Mouse (Mus musculus) hindbrain, embryonic 14.5 days (tissue): Measurements from ENCODE around the gene Hist1h3e. TPM values are rescaled to one million over a fixed set of nuclear protein-coding genes. Genes with fewer than 3 reads are reported as not detected.
"Not testable (repeated sequence)": the region's sequence is repeated elsewhere in the genome, so short reads cannot be mapped to it uniquely, and the experiment has no call there.

Experiments used
- ATAC-seq: fragments of 200-750 bp; cut with Nextera tagmentation; 2 replicates; pipeline ENCODE4 v1.8.0; 2017; ENCODE audit warnings: moderate number of reproducible peaks, mild to moderate bottlenecking, moderate TSS enrichment, moderate library complexity; ENCODE audit not compliant: low FRiP score
- DNase-seq: peaks from one replicate; pipeline ENCODE4 v3.0.0-alpha.2; 2015; ENCODE audit warnings: low spot score
- H3K27ac ChIP-seq: fragments of 300-500 bp; sonication (generic); 2 replicates; pipeline ENCODE4 v1.5.1; 2014; ENCODE audit warnings: mild to moderate bottlenecking, moderate library complexity
- H3K27me3 ChIP-seq: fragments of 300-500 bp; sonication (generic); 2 replicates; pipeline ENCODE4 v1.6.1; 2014; ENCODE audit warnings: mild to moderate bottlenecking, low read length, mixed read lengths; ENCODE audit not compliant: control insufficient read depth, insufficient read depth
- H3K36me3 ChIP-seq: fragments of 300-500 bp; sonication (generic); replicated peaks from 2 replicates; pipeline ENCODE4 v1.6.1; 2014; ENCODE audit not compliant: control insufficient read depth, insufficient read depth
- H3K4me1 ChIP-seq: fragments of 300-500 bp; sonication (generic); replicated peaks from 2 replicates; pipeline ENCODE4 v1.6.1; 2014; ENCODE audit warnings: antibody characterized with exemption, low read length, mixed read lengths; ENCODE audit not compliant: control insufficient read depth, insufficient read depth
- H3K4me2 ChIP-seq: fragments of 300-500 bp; sonication (generic); replicated peaks from 2 replicates; pipeline ENCODE4 v1.6.1; 2014; ENCODE audit warnings: mild to moderate bottlenecking, moderate library complexity
- H3K4me3 ChIP-seq: fragments of 300-500 bp; sonication (generic); replicated peaks from 2 replicates; pipeline ENCODE4 v1.5.1; 2014; ENCODE audit warnings: mild to moderate bottlenecking, low read length
- H3K9ac ChIP-seq: fragments of 300-500 bp; sonication (generic); 2 replicates; pipeline ENCODE4 v1.6.1; 2014
- H3K9me3 ChIP-seq: fragments of 300-500 bp; sonication (generic); 2 replicates; pipeline ENCODE4 v1.6.1; 2016; ENCODE audit warnings: low read length; ENCODE audit not compliant: control insufficient read depth
- WGBS: fragments of 180-500 bp; shearing (Covaris S2); extraction: QIAGEN DNeasy Blood & Tissue Kit; methylation state at CpG from one replicate; pipeline ENCODE4 v1.1.7; 2014; 5-methylcytosine and 5-hydroxymethylcytosine counted together
- polyA plus RNA-seq: library from polyadenylated mRNA; unstranded; fragments of >200 nt; fragmentation: Nextera tagmentation; extraction: Ambion mirVana; gene quantifications from 2 replicates; pipeline ENCODE4 v1.2.1, GENCODE M21; 2014

Gene Hist1h3e
- polyA plus RNA-seq, 1 experiment from 2014 or later = 3.1 TPM

- peaks cover 25% of the 10 kb centered on the region for H3K4me1 ChIP-seq
- no peaks in the 10 kb centered on the region for H3K36me3 ChIP-seq
- WGBS = under 1% methylated on average over 50 of the region's 54 CpGs
- peak overlapping the region; percentile 46 for H3K4me3 ChIP-seq
- peak overlapping the region; percentile 68 for H3K9ac ChIP-seq
- peak; percentile 77 for DNase-seq
- ATAC-seq = peak; percentile 77
- no peaks in the 10 kb centered on the region for H3K27me3 ChIP-seq
- no peaks in the 10 kb centered on the region for H3K9me3 ChIP-seq
- peak overlapping the region; percentile 88 for H3K27ac ChIP-seq
- H3K4me2 ChIP-seq = peak overlapping the region; percentile 83
These were observed 7.0 kb downstream of the Hist1h3e start for GRCm38 (mm10) chr13:23554925-23555838.

GRCm38 (mm10) chr13:23554393-23554792, 7.8 kb downstream of the Hist1h3e start:
- no peaks in the 10 kb centered on the region for H3K36me3 ChIP-seq
- H3K4me2 ChIP-seq = peak overlapping the region; percentile 83
- H3K9ac ChIP-seq = peak overlapping the region; percentile 68
- no peak for DNase-seq
- peak overlapping the region; percentile 88 for H3K27ac ChIP-seq
- no peaks in the 10 kb centered on the region for H3K27me3 ChIP-seq
- ATAC-seq = no peak
- WGBS = 25% methylated on average over 9 of the region's 9 CpGs
- peak overlapping the region; percentile 46 for H3K4me3 ChIP-seq
- peaks cover 25% of the 10 kb centered on the region for H3K4me1 ChIP-seq
- no peaks in the 10 kb centered on the region for H3K9me3 ChIP-seq

- Histone ChIP-seq H3K27me3 (no peaks in the 10 kb centered on the region), H3K4me3 (no peak within 1 kb of the TSS), H3K9me3 (no peaks in the 10 kb centered on the region), H3K4me1 (peaks cover 25% of the 10 kb centered on the region), H3K4me2 (peak within 1 kb of the TSS; percentile 83), H3K36me3 (no peaks in the 10 kb centered on the region), H3K9ac (0 out of 2 replicates have a peak within 1 kb of the TSS, but pooled peaks have one; percentile 68), H3K27ac (0 out of 2 replicates have a peak within 1 kb of the TSS, but pooled peaks have one; percentile 88)
- ATAC-seq (no peak), DNase-seq (no peak)
These were observed 9.2 kb downstream of the Hist1h3e start, which contains the start of gene Hist1h1d for GRCm38 (mm10) chr13:23552962-23553361. Gene Hist1h1d, plus strand, starts transcription at chr13:23553262.

- no peaks in the 10 kb centered on the region for H3K9me3 ChIP-seq
- H3K9ac ChIP-seq = peak overlapping the region; percentile 62
- peaks cover 25% of the 10 kb centered on the region for H3K4me1 ChIP-seq
- peak overlapping the region; percentile 89 for H3K27ac ChIP-seq
- H3K4me3 ChIP-seq = peak overlapping the region; percentile 40
- WGBS = 50% methylated on average over 8 of the region's 8 CpGs
- H3K27me3 ChIP-seq = no peaks in the 10 kb centered on the region
- DNase-seq = no peak
- no peak for ATAC-seq
- no peaks in the 10 kb centered on the region for H3K36me3 ChIP-seq
- peak overlapping the region; percentile 65 for H3K4me2 ChIP-seq
These were observed 9.9 kb downstream of the Hist1h3e start for GRCm38 (mm10) chr13:23551931-23552914.

GRCm38 (mm10) chr13:23551146-23551834, 10.9 kb downstream of the Hist1h3e start, which contains the start of gene Hist1h4f:
Gene Hist1h4f, minus strand, starts transcription at chr13:23551648.
- Histone ChIP-seq H3K4me1 (peaks cover 22% of the 10 kb centered on the region), H3K4me2 (peak within 1 kb of the TSS; percentile 65), H3K9ac (peak within 1 kb of the TSS; percentile 62), H3K4me3 (peak within 1 kb of the TSS; percentile 40), H3K27ac (peak within 1 kb of the TSS; percentile 89)
- peak; percentile 96 for DNase-seq
- peak; percentile 91 for ATAC-seq
- H3K9me3 ChIP-seq, H3K27me3 ChIP-seq, H3K36me3 ChIP-seq: not testable (repeated sequence)
- WGBS = under 1% methylated on average over 43 of the region's 47 CpGs

GRCm38 (mm10) chr13:23550761-23551145, 11.4 kb downstream of the Hist1h3e start:
- no peaks in the 10 kb centered on the region for H3K36me3 ChIP-seq
- no peak for ATAC-seq
- peak overlapping the region; percentile 65 for H3K4me2 ChIP-seq

GRCm38 (mm10) chr13:23546694-23547093, 15.5 kb downstream of the Hist1h3e start:
- no peak overlapping the region for H3K27ac ChIP-seq
- 83% methylated on average over 5 of the region's 5 CpGs for WGBS
- ATAC-seq = no peak
- H3K4me1 ChIP-seq = peaks cover 13% of the 10 kb centered on the region
- no peak overlapping the region for H3K4me3 ChIP-seq
- H3K9me3 ChIP-seq = no peaks in the 10 kb centered on the region
- H3K36me3 ChIP-seq = no peaks in the 10 kb centered on the region
- DNase-seq = no peak
- no peak overlapping the region for H3K4me2 ChIP-seq
- H3K9ac ChIP-seq = no peak overlapping the region
- H3K27me3 ChIP-seq = no peaks in the 10 kb centered on the region

More at GRCm38 (mm10) chr13:23550761-23551145, 11.4 kb downstream of the Hist1h3e start:
- Histone ChIP-seq H3K4me3 (peak overlapping the region; percentile 40), H3K9me3 (no peaks in the 10 kb centered on the region), H3K4me1 (peaks cover 22% of the 10 kb centered on the region), H3K9ac (peak overlapping the region; percentile 62), H3K27ac (peak overlapping the region; percentile 89), H3K27me3 (no peaks in the 10 kb centered on the region)
- DNase-seq = no peak
- 6% methylated on average over 3 of the region's 3 CpGs for WGBS

GRCm38 (mm10) chr13:23544787-23545120, 17.4 kb downstream of the Hist1h3e start:
- not testable (repeated sequence) for H3K4me1 ChIP-seq, DNase-seq, H3K36me3 ChIP-seq, H3K9me3 ChIP-seq, ATAC-seq, H3K27me3 ChIP-seq
- Histone ChIP-seq H3K27ac (peak overlapping the region; percentile 86), H3K9ac (peak overlapping the region; percentile 63), H3K4me3 (peak overlapping the region; percentile 44), H3K4me2 (peak overlapping the region; percentile 82)
- WGBS = under 1% methylated on average over 14 of the region's 14 CpGs
